Mouse (Mus musculus): ENCODE measurements around the gene Ankrd11. TPM values are rescaled to one million over a fixed set of nuclear protein-coding genes. Genes with fewer than 3 reads are reported as not detected.
A peak's percentile ranks its signal among the peaks of the same experiment; 100 is the strongest.

The Ankrd11 gene
- total RNA-seq, 2 experiments from 2014 or later: 154 to 164 TPM

DNA sequence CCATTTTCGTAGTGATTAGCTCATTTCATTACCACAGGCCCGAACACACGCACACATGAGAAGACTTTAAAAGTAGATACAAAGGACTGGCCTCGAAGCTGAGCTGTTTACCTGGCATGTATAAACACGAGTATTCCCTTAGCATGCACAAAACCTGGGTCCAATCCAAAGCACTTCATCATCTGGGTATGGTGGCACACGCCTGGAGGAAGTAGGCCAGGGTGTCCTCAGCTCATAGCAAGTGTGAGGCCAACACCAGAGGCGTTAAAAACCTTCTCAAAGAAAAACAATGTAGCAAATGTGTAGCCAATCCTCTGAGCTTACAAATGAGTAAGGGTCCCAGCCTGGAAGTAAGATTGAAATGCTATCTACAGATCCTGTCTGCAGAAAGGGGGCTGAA, 27.6 kb downstream of the Ankrd11 start:
- peak in 1 of 2 experiments; percentile 20 for DNase-seq (ENCODE audit: low spot score in 2 of 2)

DNA sequence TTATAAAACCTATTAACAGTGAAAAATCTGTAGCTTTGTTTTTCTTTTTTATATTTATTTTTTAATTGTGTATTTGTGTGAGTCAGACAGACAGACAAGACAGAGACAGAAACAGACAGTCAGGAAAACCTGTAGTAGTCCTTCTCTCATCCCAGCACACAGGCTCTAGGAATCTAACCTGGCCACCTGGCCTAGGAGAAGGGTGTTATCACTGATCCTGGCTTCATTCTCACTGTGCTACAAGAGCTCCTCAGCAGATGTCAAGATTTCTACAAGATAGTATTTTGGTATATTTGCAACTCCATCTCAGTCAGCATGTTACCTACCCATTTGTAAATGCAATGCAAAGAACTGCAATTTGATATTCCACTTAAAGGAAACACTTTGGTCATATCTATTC, 30.8 kb downstream of the Ankrd11 start:
- no peak for DNase-seq (ENCODE audit: low spot score in 2 of 2)

DNA sequence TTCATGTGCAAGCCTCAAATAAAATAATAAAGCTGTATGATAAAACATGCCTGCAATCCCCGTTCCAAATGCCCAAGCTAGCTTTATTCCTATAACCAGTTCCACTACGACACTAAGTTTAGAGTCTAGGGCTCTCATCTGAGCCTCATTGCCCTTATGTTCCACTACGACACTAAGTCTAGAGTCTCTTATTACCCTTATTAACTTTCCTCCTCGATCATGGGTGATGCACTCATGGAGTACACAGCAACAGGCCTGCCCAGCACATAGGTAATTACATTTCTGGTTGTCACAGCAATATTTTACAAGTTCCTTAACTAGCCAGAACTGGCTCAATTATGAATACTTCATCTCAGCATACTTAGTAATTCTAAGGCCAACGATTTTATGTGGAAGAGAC, 36.3 kb downstream of the Ankrd11 start:
- no peak for DNase-seq (ENCODE audit: low spot score in 2 of 2)

DNA sequence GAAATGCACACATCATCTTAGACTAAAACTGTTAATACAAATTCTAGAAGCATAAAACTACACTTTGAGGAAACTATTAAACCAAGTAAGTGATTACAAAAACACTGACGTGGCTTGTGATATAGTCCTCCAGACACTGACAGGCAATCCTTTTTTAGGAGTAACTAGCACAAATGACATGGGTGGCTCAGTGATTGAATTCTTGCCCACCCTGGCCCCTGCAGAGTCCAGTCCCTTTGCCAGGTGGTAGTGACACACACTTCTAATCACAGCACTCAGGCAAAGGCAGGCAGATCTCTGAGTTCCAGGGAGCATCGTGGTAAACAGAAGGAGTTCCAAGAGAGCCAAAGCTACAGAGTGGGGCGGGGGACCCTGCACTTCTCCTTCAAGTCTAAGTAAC, 36.7 kb downstream of the Ankrd11 start:
- no peak for DNase-seq (ENCODE audit: low spot score in 2 of 2)

DNA sequence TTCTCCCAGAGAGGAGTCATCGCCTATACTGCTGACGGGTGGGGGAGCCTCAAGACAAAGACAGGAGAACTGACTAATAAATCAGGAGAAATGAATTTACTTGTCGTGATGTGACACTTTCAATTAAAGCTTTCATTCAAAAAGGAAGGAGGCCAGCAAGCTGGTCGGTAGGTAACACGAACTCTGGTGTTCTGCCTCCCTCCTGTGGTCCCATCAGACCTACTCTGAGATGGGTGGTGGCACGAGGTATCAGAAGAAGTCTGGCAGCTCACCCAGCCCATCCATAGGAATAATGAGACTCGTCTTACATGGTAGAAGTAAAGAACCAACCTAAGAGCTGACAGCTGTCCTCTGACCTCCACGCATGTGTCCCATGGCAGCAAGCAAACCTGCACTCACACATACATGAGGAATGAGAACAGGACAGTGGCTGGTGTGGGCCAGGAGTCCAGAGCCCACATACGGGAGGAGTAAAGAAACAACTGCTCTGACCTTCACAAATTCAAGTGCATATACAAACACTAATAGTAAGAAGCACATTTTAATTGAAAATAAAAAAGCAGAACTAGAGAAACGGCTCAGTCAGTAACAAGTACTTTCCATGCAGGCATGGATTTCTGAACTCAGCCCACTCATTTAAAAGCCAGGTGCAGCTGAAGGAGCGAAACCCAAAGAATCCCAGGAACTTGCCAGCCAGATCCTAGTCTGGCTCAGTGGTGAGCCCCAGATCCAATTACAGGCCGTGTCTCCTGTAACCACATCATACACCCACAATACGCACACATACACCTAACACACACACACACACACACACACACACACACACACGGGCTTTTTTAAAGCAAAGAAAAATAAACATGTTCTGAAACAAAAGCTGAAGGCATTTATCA, 37.8 kb downstream of the Ankrd11 start:
- DNase-seq (ENCODE audit: low spot score in 2 of 2): no peak

DNA sequence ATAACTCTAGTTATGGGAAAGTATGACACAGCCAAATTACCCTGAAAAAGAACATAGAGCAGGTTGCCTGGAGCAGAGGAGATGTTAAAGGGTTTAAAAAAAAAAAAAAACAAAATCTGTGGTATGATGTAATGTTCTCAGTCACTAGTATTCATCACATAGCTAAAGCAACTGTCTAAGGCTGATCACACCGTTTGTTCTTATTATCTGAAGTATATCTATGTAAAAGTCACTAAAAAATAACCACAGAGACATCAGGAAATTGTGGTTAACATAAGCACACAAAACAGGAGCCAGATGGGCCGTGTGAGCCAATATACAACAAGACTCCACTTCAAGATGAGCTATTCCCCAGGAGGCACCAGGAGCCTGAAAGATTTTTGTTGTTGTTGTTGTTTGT, 41.8 kb downstream of the Ankrd11 start:
- no peak for DNase-seq (ENCODE audit: low spot score in 2 of 2)

DNA sequence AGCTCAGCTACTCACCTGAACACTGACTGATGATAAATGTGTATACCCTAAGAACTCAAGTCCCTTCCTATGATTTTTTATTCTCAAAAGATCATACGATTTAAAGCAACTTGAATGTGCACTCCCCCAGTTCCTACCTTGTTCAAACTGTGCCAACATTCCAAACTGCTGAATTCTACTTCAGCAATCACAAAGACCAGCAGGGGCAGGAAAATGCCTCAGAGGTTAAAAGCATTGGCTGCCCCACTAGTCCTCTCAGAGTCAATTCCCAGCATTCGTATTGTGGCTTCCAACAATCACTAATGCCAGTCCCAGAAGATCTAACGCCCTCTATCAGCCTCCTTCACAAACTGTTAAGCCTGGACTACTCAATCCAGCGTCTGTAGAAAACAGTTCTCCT, 44.1 kb downstream of the Ankrd11 start:
- DNase-seq (ENCODE audit: low spot score in 2 of 2): no peak

DNA sequence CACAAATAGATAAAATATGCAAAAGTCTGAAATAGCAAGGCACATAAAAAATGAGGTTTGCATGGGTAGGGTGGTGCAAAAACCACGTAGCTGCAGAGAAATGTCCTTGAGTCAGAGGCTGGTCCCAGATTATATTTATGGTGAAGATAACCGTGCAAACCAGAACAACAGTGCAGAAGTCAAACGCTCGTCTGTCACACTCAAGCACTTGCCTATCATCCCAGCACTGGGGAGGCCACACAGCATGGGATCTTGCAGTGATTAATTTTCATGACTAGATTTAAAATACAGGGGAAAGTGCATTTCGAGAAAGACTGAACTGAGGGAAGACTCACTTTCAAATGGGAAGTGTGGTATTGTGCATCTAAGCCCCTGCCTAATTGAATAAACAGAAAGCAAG, 48.3 kb downstream of the Ankrd11 start:
- DNase-seq (ENCODE audit: low spot score in 2 of 2): no peak

DNA sequence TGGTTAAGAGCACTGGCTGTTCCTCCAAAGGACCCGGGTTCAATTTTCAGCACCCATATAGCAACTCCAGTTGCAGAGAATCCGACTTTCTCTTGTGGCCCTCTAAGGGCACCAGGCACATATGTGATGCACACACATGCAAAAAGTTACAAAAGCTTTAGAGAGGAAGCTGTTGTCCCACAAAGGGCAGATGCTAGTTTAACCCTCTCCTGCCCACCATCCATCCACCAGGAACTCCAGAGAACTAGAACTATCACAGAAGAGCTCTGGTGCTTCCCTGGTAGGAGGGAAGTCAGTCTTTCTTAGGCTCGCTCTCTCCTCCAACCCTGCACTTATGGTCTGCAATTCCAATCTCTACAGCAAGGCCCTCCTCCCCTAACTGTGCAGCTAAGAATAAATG, 49.0 kb downstream of the Ankrd11 start:
- no peak for DNase-seq (ENCODE audit: low spot score in 2 of 2)

DNA sequence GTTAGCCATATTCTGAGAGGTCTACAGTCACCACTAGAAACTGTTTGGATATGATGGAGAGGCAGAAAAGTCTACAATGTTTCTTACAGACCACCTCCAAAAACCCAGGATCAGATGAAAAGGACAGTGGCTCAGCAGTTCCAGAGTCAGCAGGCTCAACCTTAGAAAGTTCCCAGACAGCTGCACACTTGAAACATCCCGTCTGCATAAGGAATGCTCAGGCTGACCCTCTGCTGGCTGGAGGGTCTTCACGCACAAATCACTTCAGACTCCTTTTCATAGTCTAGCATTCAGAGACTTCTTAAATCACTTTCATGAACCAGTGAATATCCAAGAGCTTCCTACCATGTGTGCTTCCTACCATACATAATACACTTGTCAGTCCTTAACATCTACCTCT, 49.8 kb downstream of the Ankrd11 start:
- no peak for DNase-seq (ENCODE audit: low spot score in 2 of 2)

DNA sequence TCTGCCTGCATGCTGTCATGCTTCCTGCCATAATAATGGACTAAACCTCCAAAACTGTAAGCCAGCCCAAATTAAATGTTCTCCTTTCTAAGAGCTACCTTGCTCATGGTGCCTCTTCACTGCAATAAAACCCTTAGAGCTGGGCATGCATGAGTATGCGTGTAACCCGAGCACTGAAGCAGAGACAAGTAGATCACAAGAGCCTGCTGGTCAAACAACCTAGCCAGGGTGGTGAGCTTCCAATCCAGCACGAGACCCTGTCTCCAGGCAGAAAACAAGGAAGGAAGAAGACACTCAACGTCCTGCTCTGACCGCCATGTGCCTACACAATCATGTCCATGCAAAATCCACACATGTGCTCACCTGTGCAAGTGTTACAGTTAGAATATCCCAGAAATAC, 50.7 kb downstream of the Ankrd11 start:
- DNase-seq (ENCODE audit: low spot score in 2 of 2): no peak

DNA sequence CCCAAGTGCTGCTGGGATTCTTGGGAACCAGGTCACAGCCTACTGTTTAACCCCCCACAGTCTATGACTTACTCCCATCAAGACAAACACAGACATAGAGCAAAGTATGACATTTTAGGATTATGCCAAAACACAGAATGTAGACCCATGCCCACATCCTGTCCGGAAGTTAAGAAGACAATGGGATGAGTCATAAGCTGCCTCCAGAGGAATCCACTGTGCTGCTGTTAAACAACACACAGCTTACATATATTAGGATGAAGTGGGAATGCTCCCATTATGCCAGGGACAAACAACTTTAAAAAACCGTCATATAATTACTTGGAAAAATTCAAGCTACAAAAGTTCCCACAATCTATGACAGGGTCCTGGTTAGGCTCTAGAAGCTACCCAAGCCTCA, 52.1 kb downstream of the Ankrd11 start:
- DNase-seq (ENCODE audit: low spot score in 2 of 2): no peak

DNA sequence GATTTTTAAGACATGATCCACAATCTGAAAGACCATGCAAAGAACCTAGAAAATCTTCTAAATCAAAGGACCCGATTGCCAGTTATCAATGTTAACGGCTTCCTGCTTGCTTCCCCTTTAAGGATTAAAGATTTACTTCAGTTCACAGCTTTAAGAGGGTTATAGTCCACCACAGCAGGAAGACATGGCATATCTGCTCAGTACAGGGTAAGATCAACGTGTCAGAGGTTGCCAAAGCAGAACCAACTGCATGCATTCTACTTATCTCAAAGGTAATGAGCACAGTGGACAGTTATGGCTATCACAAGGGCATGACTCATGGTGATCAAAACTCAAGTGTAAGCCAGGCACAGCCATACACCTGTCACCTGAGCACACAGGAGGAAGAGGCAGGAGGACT, 53.1 kb downstream of the Ankrd11 start:
- DNase-seq (ENCODE audit: low spot score in 2 of 2): no peak

DNA sequence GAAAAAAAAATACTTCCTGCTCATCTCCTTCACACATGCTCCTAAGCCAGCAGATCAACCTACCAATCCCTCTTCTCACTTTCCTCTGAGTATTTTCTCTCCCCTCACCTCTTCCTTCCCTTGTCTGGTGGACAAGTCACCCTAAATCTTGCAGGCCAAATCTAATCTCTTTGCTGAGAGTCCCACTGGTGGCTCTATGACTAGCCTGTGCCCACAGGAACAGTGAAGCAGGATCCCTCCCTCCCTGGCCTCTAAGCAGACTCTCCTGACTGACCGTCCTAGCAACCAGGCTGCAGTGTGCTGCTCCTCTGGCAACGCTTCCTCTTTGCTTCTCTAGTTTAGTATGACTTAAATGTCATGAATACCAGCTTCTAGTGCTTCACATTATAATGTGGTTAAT, 54.8 kb downstream of the Ankrd11 start:
- no peak for DNase-seq (ENCODE audit: low spot score in 2 of 2)

DNA sequence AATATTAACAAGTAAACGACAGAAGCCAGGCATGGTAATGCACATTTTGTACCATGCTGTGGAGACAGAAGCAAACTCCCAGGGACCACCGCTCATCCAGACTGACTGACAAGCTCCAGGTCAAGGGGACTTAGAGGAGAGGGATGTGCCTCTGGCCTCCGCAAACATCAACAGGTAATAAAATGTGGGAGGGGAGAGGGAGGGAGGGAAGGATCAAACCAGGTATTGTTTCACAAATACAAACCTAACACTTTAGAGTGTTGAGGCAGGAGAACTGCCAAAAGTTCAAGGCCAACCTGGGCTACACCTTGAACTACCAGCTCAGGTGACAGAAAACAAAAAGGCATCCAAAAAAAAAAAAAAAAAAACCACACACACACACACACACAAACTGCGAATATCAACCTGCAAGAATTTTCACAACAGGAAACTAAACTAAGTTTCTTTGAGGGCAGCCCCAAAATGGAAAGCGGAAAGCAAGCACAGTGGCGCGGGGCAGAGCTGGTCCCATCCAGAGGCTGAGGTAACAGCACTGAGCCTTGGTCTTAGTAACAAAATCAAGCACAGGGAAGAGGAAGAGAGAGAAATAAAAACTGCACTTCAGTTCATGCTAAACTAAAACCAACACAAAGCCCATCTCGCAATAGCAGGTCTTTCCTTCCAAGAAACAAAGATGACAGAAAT, 55.4 kb downstream of the Ankrd11 start:
- DNase-seq (ENCODE audit: low spot score in 2 of 2): no peak

DNA sequence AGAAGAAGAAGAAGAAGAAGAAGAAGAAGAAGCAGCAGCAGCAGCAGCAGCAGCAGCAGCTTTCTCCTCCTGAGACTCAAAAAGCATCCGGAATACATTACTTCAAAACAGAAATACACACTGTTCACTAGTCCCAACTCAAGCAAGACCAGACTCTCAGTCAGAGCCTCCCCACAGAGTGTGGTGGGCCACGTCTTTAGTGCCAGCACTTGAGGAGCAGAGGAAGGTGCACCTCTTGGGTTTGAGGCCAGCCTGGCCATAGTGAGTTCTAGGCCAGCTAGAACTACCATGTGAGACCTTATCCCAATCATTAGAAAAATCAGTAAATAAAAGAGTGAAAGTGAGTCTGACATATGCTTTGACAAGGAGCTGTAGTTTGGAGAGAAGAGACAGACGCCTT, 57.9 kb downstream of the Ankrd11 start:
- DNase-seq (ENCODE audit: low spot score in 2 of 2): no peak

DNA sequence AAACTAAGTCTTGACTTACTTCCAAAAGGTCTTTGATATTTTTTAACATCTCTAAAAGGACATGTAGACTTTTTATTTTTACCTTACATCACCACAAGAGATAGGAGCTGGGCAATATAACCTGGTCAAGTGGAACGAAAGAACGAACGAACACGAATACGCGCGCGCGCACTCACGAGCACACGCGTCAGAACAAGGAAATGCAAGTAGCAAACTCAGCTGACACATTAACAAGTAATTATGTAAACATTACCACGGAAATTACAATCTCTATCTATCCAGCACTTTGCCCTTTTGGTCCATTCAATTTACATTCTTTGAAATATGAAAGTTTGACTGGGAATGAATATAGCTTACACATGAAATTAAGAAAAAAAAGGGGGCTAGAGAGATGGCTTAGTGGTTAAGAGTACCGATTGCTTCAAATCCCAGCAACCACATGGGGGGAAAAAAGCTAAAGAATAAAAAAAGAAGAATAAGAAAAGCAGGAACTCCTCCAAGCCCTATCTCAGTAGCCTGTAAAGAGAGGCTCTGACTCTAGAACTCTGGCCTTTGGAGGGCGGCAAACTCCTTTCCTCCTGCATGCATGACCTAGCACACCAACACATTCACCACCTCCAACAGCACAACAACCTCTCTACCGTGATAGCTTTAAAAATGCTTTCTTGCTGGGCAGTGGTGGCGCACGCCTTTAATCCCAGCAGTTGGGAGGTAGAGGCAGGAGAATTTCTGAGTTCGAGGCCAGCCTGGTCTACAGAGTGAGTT, 58.7 kb downstream of the Ankrd11 start:
- DNase-seq (ENCODE audit: low spot score in 2 of 2): no peak

DNA sequence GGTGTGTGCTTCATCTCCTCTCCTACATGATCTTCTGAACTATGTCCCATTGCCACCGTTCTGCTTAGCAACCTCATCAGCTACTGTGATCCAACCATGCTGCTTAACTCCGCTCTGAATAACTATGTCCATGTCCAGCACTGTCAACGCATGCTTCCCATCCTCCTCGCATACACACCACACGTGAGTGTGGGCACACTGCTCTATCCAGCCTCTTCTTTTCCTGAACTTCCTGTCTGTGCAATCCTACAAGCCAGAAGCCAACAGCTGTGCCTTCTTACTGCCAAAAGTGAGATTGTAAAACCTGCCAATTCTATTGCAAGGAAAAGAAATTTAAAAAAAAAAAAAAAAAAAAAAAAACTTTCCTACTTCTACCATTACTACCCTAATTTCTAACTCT, 60.4 kb downstream of the Ankrd11 start:
- DNase-seq (ENCODE audit: low spot score in 2 of 2): no peak

DNA sequence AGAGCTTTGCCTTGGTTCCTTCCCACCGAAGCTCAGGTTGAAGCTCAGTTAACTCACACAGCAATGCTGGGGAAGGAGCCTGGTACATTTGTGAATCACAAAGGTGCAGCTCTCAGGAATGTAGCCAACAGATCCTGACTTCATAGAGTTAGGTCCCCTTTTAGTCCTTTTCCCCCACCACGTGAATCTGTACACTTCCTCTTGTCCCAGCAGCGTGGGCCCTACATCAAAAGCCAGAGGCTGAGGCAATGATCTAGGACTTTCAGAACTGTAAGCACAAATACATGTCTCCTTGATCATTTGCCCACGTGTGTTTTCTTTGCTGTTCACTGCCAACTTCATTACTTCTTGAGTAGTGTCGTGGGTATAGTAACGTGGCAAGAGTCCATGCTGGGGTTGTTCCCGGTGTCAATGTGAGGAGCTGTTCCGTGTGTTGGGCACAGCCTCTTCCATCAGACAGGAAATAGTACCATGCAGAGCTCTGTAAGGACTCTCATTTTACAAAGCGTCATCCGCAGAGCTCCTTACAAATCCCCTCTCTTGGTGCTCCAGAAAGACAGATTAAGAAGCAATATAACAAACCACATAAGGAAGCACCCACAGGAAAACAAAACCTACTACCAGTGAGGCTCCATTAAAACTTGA, 62.1 kb downstream of the Ankrd11 start:
- no peak for DNase-seq (ENCODE audit: low spot score in 2 of 2)

DNA sequence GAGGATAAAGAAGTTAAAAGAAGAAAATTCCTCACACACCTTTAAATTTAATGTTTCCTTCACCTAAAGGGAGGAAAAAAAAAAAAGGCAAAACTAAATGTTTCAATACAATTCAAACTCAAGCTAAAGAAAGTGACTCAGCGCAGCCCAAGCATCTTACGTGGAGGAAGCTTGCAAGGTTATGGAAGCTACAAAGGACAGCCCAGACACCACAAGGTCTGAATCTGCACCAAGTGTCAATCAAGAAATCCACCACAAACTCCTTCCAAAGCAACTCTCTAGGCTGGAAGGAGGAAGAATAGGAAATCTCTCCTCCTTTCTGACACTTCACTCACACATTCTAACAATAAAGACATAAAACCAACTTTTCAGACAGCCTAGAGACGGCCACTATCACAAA, 62.7 kb downstream of the Ankrd11 start:
- DNase-seq (ENCODE audit: low spot score in 2 of 2): no peak

DNA sequence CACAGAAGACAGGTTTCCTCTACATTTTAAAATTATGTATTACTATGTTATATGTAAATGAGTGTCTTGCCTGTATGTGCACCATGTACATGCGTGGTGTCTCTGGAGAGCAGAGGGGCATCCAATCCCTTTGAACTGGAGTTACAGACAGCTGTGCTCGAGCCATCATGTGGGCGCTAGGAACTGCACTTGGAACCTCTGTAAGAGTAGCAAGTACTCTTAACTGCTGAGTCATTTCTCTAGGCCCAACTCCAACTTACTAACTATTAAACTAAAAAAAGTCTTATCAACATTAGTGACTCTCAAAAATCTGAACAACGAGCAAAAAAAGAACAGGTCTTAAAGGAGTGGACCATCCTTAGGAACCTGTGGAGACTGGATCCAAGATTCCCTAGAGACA, 66.0 kb downstream of the Ankrd11 start:
- no peak for DNase-seq (ENCODE audit: low spot score in 2 of 2)

Data from left cerebral cortex, adult 18-20 months (tissue).